Mouse (Mus musculus): Measurements from ENCODE around the gene Ppp4c. TPM values are rescaled to one million over a fixed set of nuclear protein-coding genes. Genes with fewer than 3 reads are reported as not detected.

Gene Ppp4c
- polyA plus RNA-seq, 2 experiments, result 238 to 268 TPM

DNA sequence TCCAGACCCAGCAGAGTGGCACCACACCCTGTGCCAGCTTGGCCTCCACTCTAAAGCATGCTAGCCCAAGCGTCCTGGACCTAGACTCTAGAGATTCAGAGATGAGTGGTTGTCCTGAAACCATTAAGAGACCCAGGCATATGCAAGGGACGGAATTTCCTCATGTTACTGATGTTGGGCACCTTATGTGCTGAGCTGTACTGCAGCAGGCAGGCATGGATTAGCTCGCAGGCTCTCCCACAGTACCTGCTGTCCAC lies 16.4 kb downstream of the Ppp4c start:
- Histone ChIP-seq H3K9ac (ENCODE audit: low read depth, low read length, severe bottlenecking) (no peak overlapping the region), H3K4me2 (replicated peaks; ENCODE audit: low read depth, low read length, severe bottlenecking) (peak overlapping the region; percentile 95), H3K36me3 (ENCODE audit: control insufficient read depth, insufficient read depth, low read length) (peaks cover 10% of the 10 kb centered on the region), H3K27me3 (ENCODE audit: control insufficient read depth, insufficient read depth, low read length) (no peaks in the 10 kb centered on the region), H3K4me3 (replicated peaks; ENCODE audit: low read length) (no peak overlapping the region), H3K9me3 (ENCODE audit: control insufficient read depth, low read length) (no peaks in the 10 kb centered on the region), H3K27ac (replicated peaks; ENCODE audit: low read depth, low read length) (peak overlapping the region; percentile 81; the same call in 1 of the 2 replicates), H3K4me1 (ENCODE audit: control insufficient read depth, insufficient read depth, low read length) (peaks cover 31% of the 10 kb centered on the region)
- TF ChIP-seq POLR2A (IDR thresholded peaks at IDR 0.05; ENCODE audit: borderline replicate concordance, extremely low read depth, insufficient read depth, insufficient read length), result no peak
- DNase-seq (ENCODE audit: low spot score), result no peak
- WGBS, result 51% methylated on average over 3 of the region's 3 CpGs
- no peak for ATAC-seq (ENCODE audit: low FRiP score, low read depth)

DNA sequence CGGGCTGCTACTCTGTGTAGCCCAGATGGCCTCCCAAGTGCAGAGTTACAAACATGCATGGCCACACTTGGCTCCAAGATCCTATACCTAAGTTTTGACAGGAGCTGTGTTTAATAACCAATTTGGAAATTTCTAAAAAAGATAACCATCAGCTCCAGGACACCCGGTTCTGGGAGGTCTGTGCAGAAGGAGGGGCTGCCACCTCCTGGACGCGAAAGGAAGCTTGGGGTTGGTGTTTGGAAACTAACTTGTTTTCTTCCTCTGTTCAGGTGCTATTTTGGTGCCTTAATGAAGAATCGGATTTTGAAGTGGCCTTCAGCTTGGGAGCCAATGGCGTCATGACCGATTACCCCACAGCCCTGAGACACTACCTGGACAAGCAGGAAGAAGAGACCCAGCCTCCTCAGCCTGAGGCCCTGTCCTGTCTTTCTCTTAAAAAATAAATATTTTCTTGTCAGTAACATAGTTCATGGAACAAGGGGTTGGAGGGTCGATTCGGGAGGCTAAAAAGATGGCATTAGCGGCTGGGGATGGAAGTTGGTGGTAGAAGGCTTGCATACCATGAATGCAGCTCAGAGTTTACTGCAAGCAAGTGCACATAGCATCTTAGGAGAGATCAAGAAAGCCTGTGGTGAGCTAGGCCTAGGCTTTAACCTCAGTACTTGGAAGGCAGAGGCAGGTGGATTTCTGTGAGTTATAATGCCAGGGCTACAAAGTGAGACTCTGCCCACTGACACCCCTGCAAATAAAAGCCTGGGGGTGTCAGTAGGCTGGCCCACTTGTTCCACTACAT lies 16.9 kb downstream of the Ppp4c start:
- H3K4me3 ChIP-seq (replicated peaks; ENCODE audit: low read length), result no peak overlapping the region
- 81% methylated on average over 10 of the region's 10 CpGs for WGBS
- no peak for TF ChIP-seq POLR2A (IDR thresholded peaks at IDR 0.05; ENCODE audit: borderline replicate concordance, extremely low read depth, insufficient read depth, insufficient read length)
- H3K36me3 ChIP-seq (ENCODE audit: control insufficient read depth, insufficient read depth, low read length), result peaks cover 10% of the 10 kb centered on the region
- DNase-seq (ENCODE audit: low spot score) (no peak), ATAC-seq (ENCODE audit: low FRiP score, low read depth) (no peak)
- H3K9me3 ChIP-seq (ENCODE audit: control insufficient read depth, low read length), result no peaks in the 10 kb centered on the region
- peaks cover 29% of the 10 kb centered on the region for H3K4me1 ChIP-seq (ENCODE audit: control insufficient read depth, insufficient read depth, low read length)
- no peak overlapping the region for H3K27ac ChIP-seq (replicated peaks; ENCODE audit: low read depth, low read length)
- H3K4me2 ChIP-seq (replicated peaks; ENCODE audit: low read depth, low read length, severe bottlenecking), result peak overlapping the region; percentile 95; the same call in 1 of the 2 replicates
- no peaks in the 10 kb centered on the region for H3K27me3 ChIP-seq (ENCODE audit: control insufficient read depth, insufficient read depth, low read length)
- H3K9ac ChIP-seq (ENCODE audit: low read depth, low read length, severe bottlenecking), result no peak overlapping the region

DNA sequence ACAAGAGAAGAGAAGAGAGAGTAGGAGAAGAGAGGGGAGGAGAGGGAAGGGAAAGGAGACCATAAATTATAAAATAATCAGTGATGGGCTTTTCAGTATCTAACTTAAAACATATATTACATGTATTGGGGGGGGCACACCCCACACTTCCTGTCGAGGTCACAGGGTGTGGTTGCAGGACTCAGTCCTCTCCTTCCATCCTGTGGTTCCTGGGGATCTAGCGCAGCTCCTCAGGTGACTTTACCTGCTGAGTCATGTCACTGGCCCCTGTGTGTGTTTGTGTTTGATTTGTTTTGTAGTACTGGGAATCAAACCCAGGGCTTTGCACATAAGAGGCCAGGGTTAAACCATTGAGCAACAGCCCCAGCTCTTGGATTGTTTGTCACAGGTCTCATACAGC lies 17.8 kb downstream of the Ppp4c start:
- Histone ChIP-seq H3K9ac (ENCODE audit: low read depth, low read length, severe bottlenecking) (no peak overlapping the region), H3K4me1 (ENCODE audit: control insufficient read depth, insufficient read depth, low read length) (peaks cover 20% of the 10 kb centered on the region), H3K27ac (replicated peaks; ENCODE audit: low read depth, low read length) (no peak overlapping the region), H3K27me3 (ENCODE audit: control insufficient read depth, insufficient read depth, low read length) (no peaks in the 10 kb centered on the region), H3K36me3 (ENCODE audit: control insufficient read depth, insufficient read depth, low read length) (peaks cover 18% of the 10 kb centered on the region), H3K4me3 (replicated peaks; ENCODE audit: low read length) (no peak overlapping the region), H3K9me3 (ENCODE audit: control insufficient read depth, low read length) (no peaks in the 10 kb centered on the region), H3K4me2 (replicated peaks; ENCODE audit: low read depth, low read length, severe bottlenecking) (no peak overlapping the region)
- 60% methylated on average over 2 of the region's 2 CpGs for WGBS
- ATAC-seq (ENCODE audit: low FRiP score, low read depth), result no peak
- TF ChIP-seq POLR2A (IDR thresholded peaks at IDR 0.05; ENCODE audit: borderline replicate concordance, extremely low read depth, insufficient read depth, insufficient read length), result no peak
- DNase-seq (ENCODE audit: low spot score), result no peak

DNA sequence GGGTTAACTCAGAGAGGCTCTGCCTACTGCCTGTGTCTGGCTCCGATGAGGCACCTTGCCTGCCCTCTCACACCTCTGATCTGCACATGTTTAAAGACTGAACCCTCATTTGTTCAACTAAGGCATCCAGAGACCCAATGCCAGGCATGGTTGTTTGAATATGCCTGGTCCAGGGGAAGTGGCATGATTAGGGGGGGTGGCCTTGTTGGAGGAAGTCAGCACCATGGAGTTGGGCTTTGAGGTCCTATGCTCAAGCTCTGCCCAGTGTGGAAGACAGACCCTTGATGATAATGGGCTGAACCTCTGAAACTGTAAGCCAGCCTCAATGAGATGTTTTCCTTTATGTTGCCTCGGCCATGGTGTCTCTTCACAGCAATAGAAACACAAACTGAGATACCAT lies 18.9 kb downstream of the Ppp4c start:
- Histone ChIP-seq H3K4me3 (replicated peaks; ENCODE audit: low read length) (no peak overlapping the region), H3K9ac (ENCODE audit: low read depth, low read length, severe bottlenecking) (no peak overlapping the region), H3K36me3 (ENCODE audit: control insufficient read depth, insufficient read depth, low read length) (peaks cover 21% of the 10 kb centered on the region), H3K4me1 (ENCODE audit: control insufficient read depth, insufficient read depth, low read length) (peaks cover 20% of the 10 kb centered on the region), H3K9me3 (ENCODE audit: control insufficient read depth, low read length) (no peaks in the 10 kb centered on the region), H3K27me3 (ENCODE audit: control insufficient read depth, insufficient read depth, low read length) (no peaks in the 10 kb centered on the region), H3K4me2 (replicated peaks; ENCODE audit: low read depth, low read length, severe bottlenecking) (no peak overlapping the region), H3K27ac (replicated peaks; ENCODE audit: low read depth, low read length) (no peak overlapping the region)
- no peak for TF ChIP-seq POLR2A (IDR thresholded peaks at IDR 0.05; ENCODE audit: borderline replicate concordance, extremely low read depth, insufficient read depth, insufficient read length)
- 75% methylated on average over 2 of the region's 2 CpGs for WGBS
- DNase-seq (ENCODE audit: low spot score) (no peak), ATAC-seq (ENCODE audit: low FRiP score, low read depth) (no peak)

DNA sequence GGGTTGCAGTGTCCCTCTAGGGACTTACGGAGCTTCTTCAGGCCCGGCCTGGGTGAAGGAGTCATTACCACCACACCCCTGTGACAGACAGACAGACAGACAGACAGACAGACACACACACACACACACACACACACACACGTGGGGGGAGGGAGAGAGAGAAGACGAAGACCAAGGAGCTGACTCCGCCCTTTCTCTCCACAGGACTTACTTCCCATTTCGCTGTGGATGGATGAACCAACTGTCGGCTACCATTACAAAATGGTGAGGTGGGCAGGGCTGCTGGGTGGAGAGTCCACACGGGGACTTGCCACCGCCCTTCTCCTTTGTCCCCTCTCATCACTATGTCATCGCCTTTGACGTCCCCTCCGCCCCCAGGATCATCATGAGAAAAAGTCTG lies 21.5 kb downstream of the Ppp4c start:
- H3K4me1 ChIP-seq (ENCODE audit: control insufficient read depth, insufficient read depth, low read length), result peaks cover 4% of the 10 kb centered on the region
- no peak for TF ChIP-seq POLR2A (IDR thresholded peaks at IDR 0.05; ENCODE audit: borderline replicate concordance, extremely low read depth, insufficient read depth, insufficient read length)
- H3K4me3 ChIP-seq (replicated peaks; ENCODE audit: low read length), result no peak overlapping the region
- peaks cover 45% of the 10 kb centered on the region for H3K36me3 ChIP-seq (ENCODE audit: control insufficient read depth, insufficient read depth, low read length)
- no peaks in the 10 kb centered on the region for H3K27me3 ChIP-seq (ENCODE audit: control insufficient read depth, insufficient read depth, low read length)
- H3K4me2 ChIP-seq (replicated peaks; ENCODE audit: low read depth, low read length, severe bottlenecking), result no peak overlapping the region
- 83% methylated on average over 12 of the region's 12 CpGs for WGBS
- H3K27ac ChIP-seq (replicated peaks; ENCODE audit: low read depth, low read length), result no peak overlapping the region
- H3K9me3 ChIP-seq (ENCODE audit: control insufficient read depth, low read length), result no peaks in the 10 kb centered on the region
- ATAC-seq (ENCODE audit: low FRiP score, low read depth), result no peak
- no peak for DNase-seq (ENCODE audit: low spot score)
- H3K9ac ChIP-seq (ENCODE audit: low read depth, low read length, severe bottlenecking), result no peak overlapping the region

Data from limb, embryonic 14.5 days (tissue).